Mouse (Mus musculus) effector memory CD4-positive, alpha-beta T cell, adult 5 months (primary cell): ENCODE data around the gene 5330417C22Rik. TPM values are rescaled to one million over a fixed set of nuclear protein-coding genes. Genes with fewer than 3 reads are reported as not detected.

ENCODE experiments used
- polyA plus RNA-seq: library from polyadenylated mRNA; unstranded; fragments of 100-300 nt; shearing (Covaris generic); gene quantifications from one replicate; pipeline ENCODE4 v1.2.1, GENCODE M21; 2017

The 5330417C22Rik gene
- 0.22 TPM for polyA plus RNA-seq

DNA sequence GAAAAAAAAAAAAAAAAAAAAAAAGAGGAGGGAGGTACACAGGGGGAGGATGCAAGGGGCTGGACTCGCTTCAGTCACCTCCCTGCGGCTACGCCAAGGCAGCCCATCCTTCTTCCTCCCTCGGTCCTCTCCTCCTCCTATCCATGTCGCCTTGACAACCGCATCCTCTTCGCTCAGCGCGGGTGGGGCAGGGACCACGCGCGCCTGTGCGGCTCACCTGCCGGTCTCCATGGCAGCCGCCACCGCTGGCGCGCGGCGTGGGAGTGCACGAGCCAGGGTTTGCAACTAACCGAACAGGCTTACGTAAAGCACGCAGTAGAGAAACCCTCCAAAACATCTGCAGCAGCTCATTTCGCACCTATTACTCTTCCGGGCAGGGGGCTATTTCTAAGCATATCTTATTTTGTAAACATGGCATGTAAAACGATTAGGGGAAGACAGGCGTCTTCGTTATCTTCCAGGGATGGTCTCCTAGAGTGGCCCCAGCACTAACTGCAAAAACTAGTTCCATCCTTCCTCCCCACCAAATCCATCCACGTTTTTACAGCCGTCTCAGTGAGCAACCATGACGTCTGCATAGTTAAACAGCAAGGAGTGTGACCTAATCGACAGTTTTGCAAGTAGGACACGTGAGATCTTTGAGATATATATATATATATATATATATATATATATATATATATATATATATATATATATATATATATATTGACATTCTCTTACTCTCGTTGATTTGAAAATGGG is at the start of gene 5330417C22Rik:
TSS of gene 5330417C22Rik (minus strand) at position 20 of the 744 bp plus-strand sequence.

DNA sequence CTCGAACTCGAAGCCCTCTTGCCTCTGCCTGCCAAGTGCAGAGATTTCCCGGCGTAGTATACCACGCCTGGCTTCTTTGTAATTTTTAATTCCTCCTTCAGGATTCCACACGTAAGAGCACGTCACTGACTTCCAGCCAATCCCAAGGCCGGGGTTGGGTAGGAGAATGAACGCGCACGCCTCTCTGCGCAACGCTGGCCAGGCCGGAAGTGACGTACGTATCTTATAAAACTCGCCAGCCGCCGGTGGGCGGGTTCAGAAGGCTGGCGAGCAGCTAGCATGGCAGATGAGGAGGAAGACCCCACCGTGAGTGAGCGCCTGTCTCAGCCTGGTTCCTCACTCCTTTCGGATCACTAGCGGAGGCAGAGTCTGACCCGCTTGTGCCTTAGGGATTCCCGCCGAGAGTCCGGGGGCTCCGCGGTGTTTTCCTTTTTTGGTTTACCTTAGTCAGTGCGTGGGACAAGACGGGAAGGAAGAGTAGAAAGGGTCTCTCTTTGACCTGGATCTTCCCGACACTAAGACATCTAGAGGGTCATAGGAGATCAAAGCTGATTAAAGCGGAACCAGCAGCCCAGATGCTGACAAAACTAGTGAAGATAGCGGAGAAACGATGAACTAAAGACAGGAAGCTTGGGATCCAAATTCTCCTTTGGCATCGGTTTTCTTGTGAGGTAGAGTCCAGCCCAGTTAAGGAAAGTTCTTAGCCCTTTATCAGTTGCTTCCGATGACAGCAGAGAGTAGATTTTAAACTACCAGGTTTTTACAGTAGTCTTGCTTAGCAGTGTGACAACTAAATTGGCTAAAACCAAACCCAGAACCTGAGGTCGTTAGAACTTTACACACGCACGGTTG is 35.3 kb upstream of the 5330417C22Rik start, which contains the start of gene Taf13:
TSS of gene Taf13 (plus strand) at position 256 of the 852 bp plus-strand sequence.

DNA sequence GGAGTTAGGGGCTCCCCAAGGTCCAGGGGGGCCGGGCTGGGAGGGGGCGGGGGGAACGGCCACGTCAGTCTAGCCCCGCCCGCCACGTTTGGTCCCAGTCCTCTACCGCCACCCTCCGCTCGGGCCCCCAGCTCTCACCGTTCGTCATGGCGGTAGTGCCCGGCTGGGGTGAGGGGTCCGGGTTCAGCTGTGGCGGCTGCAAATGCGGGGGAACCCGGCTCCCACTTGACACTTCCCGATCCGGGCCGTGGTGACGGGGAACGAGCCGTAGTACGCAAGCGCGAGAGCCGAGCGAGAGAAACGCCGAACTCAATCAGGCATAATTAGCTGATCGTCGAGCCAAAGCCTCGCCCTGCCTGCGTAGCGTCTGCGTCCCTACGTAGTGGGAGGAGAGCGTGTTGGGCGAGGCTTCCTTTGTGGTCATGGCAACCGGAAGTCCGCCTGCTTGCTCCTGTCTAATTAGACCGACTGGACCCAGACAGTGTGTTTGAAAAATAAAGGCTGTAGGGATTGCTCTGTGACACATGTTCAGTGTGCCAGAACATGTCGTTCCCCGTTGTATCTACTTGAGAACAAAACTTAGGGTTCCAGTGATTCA is 25.9 kb upstream of the 5330417C22Rik start, which contains the start of gene Tmem167b:
TSS of gene Tmem167b (minus strand) at position 334 of the 598 bp plus-strand sequence.

DNA sequence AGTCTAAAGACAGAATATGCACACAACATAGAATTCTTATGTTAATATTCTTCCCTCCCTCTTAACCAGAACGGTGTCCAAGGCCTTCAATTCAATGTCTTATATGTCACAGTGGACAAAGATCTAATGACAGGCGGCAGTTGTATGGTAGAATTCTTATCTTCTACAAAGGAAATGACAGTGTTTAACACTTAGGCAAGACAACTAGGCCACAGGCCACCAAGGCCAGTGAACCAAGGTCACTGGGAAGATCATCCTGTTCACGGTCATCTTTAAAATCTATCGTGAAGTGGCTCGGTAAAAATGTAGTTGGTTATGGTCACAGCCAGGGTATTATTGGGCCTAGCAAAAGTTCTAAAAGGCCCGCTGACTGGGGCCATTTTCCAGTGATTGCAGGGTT is 2.4 kb downstream of the 5330417C22Rik start, which contains the start of gene 1700013F07Rik:
TSS of gene 1700013F07Rik (plus strand) at position 200 of the 400 bp plus-strand sequence.

DNA sequence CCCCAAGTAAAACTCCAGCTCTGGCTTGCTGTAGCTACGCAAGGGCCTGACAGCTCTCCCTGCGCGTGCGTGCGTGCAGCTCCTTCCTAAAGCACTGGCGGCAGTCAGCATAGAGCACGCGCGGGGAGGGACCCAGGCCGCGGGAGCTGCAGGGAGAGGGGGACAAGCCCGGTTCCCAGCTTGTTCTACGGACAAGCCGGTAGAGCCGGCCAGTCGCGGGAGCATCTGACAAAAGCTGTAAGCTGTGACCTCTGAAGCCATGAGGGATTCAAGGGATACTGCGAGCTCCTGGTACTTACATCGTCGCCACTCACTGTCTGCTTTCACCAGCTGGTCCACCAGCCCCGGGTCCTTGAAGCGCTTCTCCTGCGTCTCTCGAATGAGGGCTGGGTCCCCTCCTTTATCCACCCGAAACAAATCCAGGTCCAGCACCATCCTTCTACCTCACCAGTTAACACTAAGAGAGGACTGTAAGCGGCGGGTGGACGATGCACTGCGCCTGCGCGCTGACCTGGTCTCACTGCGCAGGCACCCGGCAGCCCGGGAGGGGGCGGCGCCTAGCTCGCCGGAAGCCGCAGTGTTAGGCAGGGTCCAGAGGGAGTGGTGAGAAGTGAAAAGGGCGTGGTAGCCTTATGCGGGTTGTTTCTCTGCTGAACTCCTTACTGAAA is 91.5 kb downstream of the 5330417C22Rik start, which contains the start of gene Sars:
TSS of gene Sars (minus strand) at position 512 of the 668 bp plus-strand sequence.

GRCm38 (mm10) chr3:108414857-108415830 is 121.2 kb downstream of the 5330417C22Rik start, which contains the start of gene Celsr2:
Celsr2 (minus strand) TSS chr3:108415552.

Other genes starting within 250 kb of the 5330417C22Rik start
- gene Mybphl, start 171.6 kb downstream of the 5330417C22Rik start, polyA plus RNA-seq: not detected
- 0.34 TPM for gene Psrc1, start 152.7 kb downstream of the 5330417C22Rik start, polyA plus RNA-seq
- gene Celsr2, start 121.0 kb downstream of the 5330417C22Rik start, polyA plus RNA-seq: 0.51 TPM
- gene Sars, start 91.3 kb downstream of the 5330417C22Rik start, polyA plus RNA-seq: 119 TPM
- not detected for gene 1700013F07Rik, start 2.4 kb downstream of the 5330417C22Rik start, polyA plus RNA-seq
- gene Tmem167b, start 25.9 kb upstream of the 5330417C22Rik start, polyA plus RNA-seq: 49.6 TPM
- gene Taf13, start 35.2 kb upstream of the 5330417C22Rik start, polyA plus RNA-seq: 31.5 TPM
- 22.0 TPM for gene Wdr47, start 54.7 kb upstream of the 5330417C22Rik start, polyA plus RNA-seq
- gene Clcc1, start 117.4 kb upstream of the 5330417C22Rik start, polyA plus RNA-seq: 38.4 TPM
- 7.1 TPM for gene Gpsm2, start 185.8 kb upstream of the 5330417C22Rik start, polyA plus RNA-seq
- gene Aknad1, start 203.1 kb upstream of the 5330417C22Rik start, polyA plus RNA-seq: not detected